Mouse (Mus musculus) megakaryocyte-erythroid progenitor cell, adult 5-6 weeks (primary cell): ENCODE results near the gene Tmem11. TPM values are rescaled to one million over a fixed set of nuclear protein-coding genes. Genes with fewer than 3 reads are reported as not detected.

Source experiments
- ATAC-seq: replicated peaks from 2 replicates; pipeline ENCODE4 v1.8.0; 2016; ENCODE audit warnings: mild to moderate bottlenecking, inconsistent platforms; ENCODE audit not compliant: severe bottlenecking, poor library complexity, low FRiP score, low TSS enrichment
- total RNA-seq, 2 experiments: library from RNA; stranded (forward) in 1 of 2; stranded (reverse) in 1 of 2; fragments of 200-1000, 215-1000 nt in 1 of 2; fragments of >200 nt in 1 of 2; fragmentation: Nextera tagmentation in 1 of 2; gene quantifications; 2 replicates each; pipeline ENCODE4 v1.2.3; 2014 to 2017

The Tmem11 gene
- total RNA-seq, 2 experiments from 2014 or later: 33.3 to 101 TPM

DNA sequence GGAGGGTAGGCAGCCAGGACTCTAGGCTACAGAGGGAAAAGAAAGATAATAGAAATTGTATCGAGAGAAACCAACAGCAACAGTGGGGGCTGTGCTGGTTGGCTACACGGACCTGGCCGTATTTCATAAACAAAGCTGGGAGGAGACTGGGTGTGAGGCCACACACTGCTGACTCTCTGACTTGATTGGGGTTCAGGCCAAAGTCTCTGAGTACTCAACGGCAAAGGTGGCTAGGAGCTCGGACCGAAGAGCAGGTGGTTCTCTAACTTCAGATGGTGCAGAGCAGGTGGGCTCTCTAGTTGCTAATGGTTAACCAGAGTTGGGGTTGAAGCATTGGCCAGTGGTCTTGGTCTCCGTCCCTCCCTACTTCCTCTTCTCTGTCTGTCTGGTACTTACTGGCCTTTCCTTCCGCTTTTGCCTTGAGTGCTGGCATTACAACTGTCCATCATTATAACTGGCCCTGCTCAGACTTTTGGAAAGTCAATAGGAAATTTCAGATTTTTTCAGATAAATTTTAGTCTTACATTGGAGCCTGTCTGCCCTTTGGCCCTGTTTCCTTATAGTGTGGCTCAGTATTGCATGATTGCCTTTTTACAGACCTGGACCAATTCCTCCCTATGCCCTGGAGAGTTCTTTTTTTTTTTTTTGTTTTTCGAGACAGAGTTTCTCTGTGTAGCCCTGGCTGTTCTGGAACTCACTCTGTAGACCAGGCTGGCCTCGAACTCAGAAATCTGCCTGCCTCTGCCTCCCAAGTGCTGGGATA is 41.2 kb downstream of the Tmem11 start:
- no peak for ATAC-seq

DNA sequence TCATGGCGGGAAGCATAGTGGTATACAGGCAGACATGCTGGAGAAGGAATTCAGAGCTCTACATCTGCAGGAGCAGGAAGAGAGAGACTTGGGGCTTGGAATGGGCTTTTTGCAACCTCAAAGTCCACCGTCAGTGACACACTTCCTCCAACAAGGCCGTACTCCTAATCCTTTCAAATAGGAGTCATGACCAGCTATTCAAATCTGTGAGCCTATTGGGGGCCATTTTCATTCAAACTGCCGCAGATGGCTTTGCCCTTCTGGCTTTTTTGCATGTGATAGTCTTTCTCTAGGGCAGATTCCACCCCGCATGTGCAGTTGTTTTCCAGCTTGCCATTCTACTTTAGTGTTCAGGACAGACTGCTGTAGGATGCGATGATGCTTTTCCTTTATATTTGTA is 42.2 kb downstream of the Tmem11 start:
- ATAC-seq: no peak

GRCm38 (mm10) chr11:60830433-60831052 is 48.5 kb downstream of the Tmem11 start, which contains the start of gene Dhrs7b:
Gene Dhrs7b (plus strand): TSS chr11:60830631.
- ATAC-seq: peak; percentile 94

GRCm38 (mm10) chr11:60828903-60829302 is 50.2 kb downstream of the Tmem11 start:
- no peak for ATAC-seq

DNA sequence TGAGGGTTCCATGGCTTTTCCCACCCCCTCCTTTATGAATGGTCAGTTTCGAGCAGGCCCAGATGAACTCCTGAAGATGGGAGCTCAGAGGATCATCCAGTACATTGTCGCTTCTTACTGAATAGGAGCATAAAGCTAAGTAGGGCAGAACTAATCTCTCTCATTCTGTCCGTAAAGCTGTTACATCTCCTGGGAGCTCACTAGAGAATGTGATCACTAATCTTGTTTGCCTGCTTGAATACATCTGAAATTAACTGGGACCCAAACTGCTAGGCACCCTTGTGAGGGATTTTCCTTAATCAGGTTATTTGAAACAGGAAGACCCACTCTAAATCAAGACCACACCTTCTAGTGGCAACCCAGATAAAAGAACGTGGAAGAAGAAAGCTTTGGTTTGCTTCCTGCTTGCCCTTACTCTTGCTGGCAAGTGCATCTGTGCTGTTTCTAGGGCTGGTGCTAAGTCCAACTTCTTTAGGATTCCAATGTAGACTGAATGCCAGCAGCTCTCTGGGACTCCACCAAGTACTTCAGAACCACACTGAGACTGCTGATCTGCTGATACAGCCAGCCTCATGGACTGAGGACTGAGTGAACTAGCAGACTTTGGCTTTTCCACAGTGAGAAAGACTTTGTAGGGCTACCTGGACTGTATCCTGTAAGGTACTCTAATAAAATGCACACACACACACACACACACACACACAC is 51.7 kb downstream of the Tmem11 start:
- no peak for ATAC-seq

DNA sequence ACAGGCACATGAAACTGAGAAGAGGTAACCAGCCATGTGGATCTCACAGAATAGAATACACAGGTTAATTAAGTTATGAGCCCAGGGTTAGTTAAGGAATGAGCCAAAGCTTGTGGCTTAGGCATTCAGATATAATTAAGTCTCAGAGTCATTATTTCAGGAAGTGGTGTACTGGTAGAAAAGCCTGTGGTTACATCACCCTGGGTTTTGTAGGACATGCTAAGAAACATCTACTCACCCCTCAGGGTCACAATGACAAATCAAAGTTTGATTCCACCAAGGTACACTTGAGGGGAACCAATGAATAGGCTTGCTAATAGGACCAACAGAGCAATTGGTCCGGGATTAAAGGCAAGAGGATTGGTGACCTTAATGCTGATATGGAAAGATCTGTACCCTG is 52.4 kb downstream of the Tmem11 start:
- ATAC-seq: no peak

DNA sequence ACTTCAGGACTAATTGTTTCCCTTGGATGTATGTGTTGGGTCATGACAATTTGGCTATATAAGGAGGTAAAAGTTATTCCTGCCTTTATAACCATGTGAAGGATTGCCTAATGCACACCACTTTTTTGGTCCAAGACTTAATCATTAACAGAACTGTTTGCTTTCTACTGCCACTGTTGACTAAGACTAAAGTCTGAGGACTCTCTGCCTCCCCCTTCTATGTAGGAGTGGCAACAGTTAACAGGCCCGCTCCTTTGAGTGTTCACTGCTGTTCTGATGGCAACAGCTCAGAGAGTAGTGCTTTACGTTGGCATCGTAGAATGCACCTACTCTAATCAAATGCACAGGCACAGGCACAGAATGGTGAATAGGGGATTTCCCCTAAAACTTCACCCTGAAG is 53.9 kb downstream of the Tmem11 start:
- no peak for ATAC-seq

- no peak for ATAC-seq
Measured at GRCm38 (mm10) chr11:60823771-60824170, 55.3 kb downstream of the Tmem11 start.

DNA sequence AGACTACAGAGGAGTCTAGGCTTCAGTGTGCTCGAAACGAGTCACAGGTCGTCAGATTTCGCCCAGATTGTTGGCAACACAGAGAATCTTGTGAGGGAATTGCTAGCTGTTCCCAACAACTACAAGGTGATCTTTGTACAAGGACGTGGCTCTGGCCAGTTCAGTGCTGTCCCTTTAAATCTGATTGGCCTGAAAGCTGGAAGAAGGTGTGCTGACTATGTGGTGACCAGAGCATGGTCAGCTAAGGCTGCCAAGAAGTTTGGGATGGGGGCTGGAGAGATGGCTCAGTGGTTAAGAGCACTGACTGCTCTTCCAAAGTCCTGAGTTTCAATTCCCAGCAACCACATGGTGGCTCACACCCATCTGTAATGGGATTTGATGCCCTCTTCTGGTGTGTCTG is 62.7 kb downstream of the Tmem11 start:
- no peak for ATAC-seq

Other genes with a start within 250 kb of the Tmem11 start
- gene Llgl1, start 179.5 kb downstream of the Tmem11 start, total RNA-seq (2014; fragmentation: Nextera tagmentation): 20.1 and 21.7 TPM in 2 replicates
- gene Llgl1, start 179.5 kb downstream of the Tmem11 start, total RNA-seq (2017): 3.8 and 8.0 TPM in 2 replicates
- 61.3 and 78.4 TPM in 2 replicates for gene Flii, start 152.0 kb downstream of the Tmem11 start, total RNA-seq (2014; fragmentation: Nextera tagmentation)
- 85.0 and 105 TPM in 2 replicates for gene Flii, start 152.0 kb downstream of the Tmem11 start, total RNA-seq (2017)
- 3.8 and 4.4 TPM in 2 replicates for gene Mief2, start 150.9 kb downstream of the Tmem11 start, total RNA-seq (2014; fragmentation: Nextera tagmentation)
- gene Mief2, start 150.9 kb downstream of the Tmem11 start, total RNA-seq (2017): 2.1 and 4.7 TPM in 2 replicates
- 17.9 and 18.8 TPM in 2 replicates for gene Top3a, start 101.9 kb downstream of the Tmem11 start, total RNA-seq (2014; fragmentation: Nextera tagmentation)
- gene Top3a, start 101.9 kb downstream of the Tmem11 start, total RNA-seq (2017): 19.8 and 24.8 TPM in 2 replicates
- gene Smcr8, start 101.7 kb downstream of the Tmem11 start, total RNA-seq (2014; fragmentation: Nextera tagmentation): 18.5 and 21.5 TPM in 2 replicates
- 11.7 and 11.9 TPM in 2 replicates for gene Smcr8, start 101.7 kb downstream of the Tmem11 start, total RNA-seq (2017)
- 9.1 and 11.9 TPM in 2 replicates for gene Shmt1, start 67.6 kb downstream of the Tmem11 start, total RNA-seq (2014; fragmentation: Nextera tagmentation)
- 29.1 and 73.7 TPM in 2 replicates for gene Shmt1, start 67.6 kb downstream of the Tmem11 start, total RNA-seq (2017)
- 18.5 and 19.1 TPM in 2 replicates for gene Dhrs7b, start 48.6 kb downstream of the Tmem11 start, total RNA-seq (2014; fragmentation: Nextera tagmentation)
- 15.4 and 27.2 TPM in 2 replicates for gene Dhrs7b, start 48.6 kb downstream of the Tmem11 start, total RNA-seq (2017)
- 5.8 and 9.2 TPM in 2 replicates for gene Natd1, start 35.5 kb upstream of the Tmem11 start, total RNA-seq (2014; fragmentation: Nextera tagmentation)
- 1.4 and 2.2 TPM in 2 replicates for gene Natd1, start 35.5 kb upstream of the Tmem11 start, total RNA-seq (2017)
- gene Map2k3, start 52.8 kb upstream of the Tmem11 start, total RNA-seq (2014; fragmentation: Nextera tagmentation): 46.0 and 52.1 TPM in 2 replicates
- 13.5 and 19.1 TPM in 2 replicates for gene Map2k3, start 52.8 kb upstream of the Tmem11 start, total RNA-seq (2017)
- gene Kcnj12, start 143.3 kb upstream of the Tmem11 start, total RNA-seq (2014; fragmentation: Nextera tagmentation): not detected in 2 replicates
- gene Kcnj12, start 143.3 kb upstream of the Tmem11 start, total RNA-seq (2017): not detected in 2 replicates
- 2.3 TPM in 2 replicates for gene Tnfrsf13b, start 247.5 kb upstream of the Tmem11 start, total RNA-seq (2014; fragmentation: Nextera tagmentation)
- 12.5 and 15.5 TPM in 2 replicates for gene Tnfrsf13b, start 247.5 kb upstream of the Tmem11 start, total RNA-seq (2017)